Mouse (Mus musculus) left cerebral cortex, postnatal 10 days (tissue): ENCODE measurements around the gene Bahd1. TPM values are rescaled to one million over a fixed set of nuclear protein-coding genes. Genes with fewer than 3 reads are reported as not detected.
A peak's percentile ranks its signal among the peaks of the same experiment; 100 is the strongest.

Experiments used
- DNase-seq, 2 experiments: peaks; one replicate each; pipeline ENCODE4 v3.0.0; 2021 to 2022; ENCODE audit warnings: low spot score in 2 of 2, mixed read lengths in 1 of 2; ENCODE audit errors: extremely low spot score in 1 of 2
- intact Hi-C: fragments of 180-260 bp; cut with DNase I; formaldehyde crosslinking; loops from one replicate; pipeline ENCODE4 v1.15.1; 2025
- total RNA-seq, 2 experiments: library from RNA; stranded (reverse); gene quantifications; 2 replicates each; pipeline ENCODE4 v1.2.3; 2021

The Bahd1 gene
- total RNA-seq, 2 experiments from 2014 or later, result 29.9 to 32.1 TPM

GRCm38 (mm10) chr2:118895990-118896913, 3.9 kb upstream of the Bahd1 start:
- peak in 1 of 2 experiments; percentile 73 for DNase-seq
- intact Hi-C loops, result no loop called here

- intact Hi-C loops, result no loop called here
- DNase-seq, result peak in 1 of 2 experiments; percentile 57
Observed at GRCm38 (mm10) chr2:118896914-118897291, 3.3 kb upstream of the Bahd1 start.

GRCm38 (mm10) chr2:118897392-118897791, 2.8 kb upstream of the Bahd1 start:
- DNase-seq, result no peak
- intact Hi-C loops, result no loop called here

- intact Hi-C loops, result no loop called here
- no peak for DNase-seq
Observed at GRCm38 (mm10) chr2:118897808-118898207, 2.4 kb upstream of the Bahd1 start.

- intact Hi-C loops, result no loop called here
- DNase-seq, result no peak
Observed at GRCm38 (mm10) chr2:118898771-118899170, 1.4 kb upstream of the Bahd1 start.

GRCm38 (mm10) chr2:118899306-118899705, 871 bp upstream of the Bahd1 start:
- no peak for DNase-seq
- intact Hi-C loops, result no loop called here

- intact Hi-C loops, result loop anchor here (5.0 kb wide), 1 partner anchor 72 kb away; no protein-coding TSS in a partner anchor
- DNase-seq, result no peak
Observed at GRCm38 (mm10) chr2:118900826-118901140, 606 bp downstream of the Bahd1 start.

- peak; percentile 97 to 100 for DNase-seq
- intact Hi-C loops, result loop anchor here (5.0 kb wide), 1 partner anchor 71 kb away; no protein-coding TSS in a partner anchor
Observed at GRCm38 (mm10) chr2:118901175-118902031, 1.2 kb downstream of the Bahd1 start.

GRCm38 (mm10) chr2:118902051-118903025, 2.2 kb downstream of the Bahd1 start:
- peak in 1 of 2 experiments; percentile 79 for DNase-seq
- intact Hi-C loops, result loop anchor here (5.0 kb wide), 1 partner anchor 70 kb away; no protein-coding TSS in a partner anchor

- intact Hi-C loops, result loop anchor here (5.0 kb wide), 1 partner anchor 69 kb away; no protein-coding TSS in a partner anchor
- DNase-seq, result no peak
Observed at GRCm38 (mm10) chr2:118903333-118903741, 3.2 kb downstream of the Bahd1 start.

GRCm38 (mm10) chr2:118905433-118906117, 5.4 kb downstream of the Bahd1 start:
- intact Hi-C loops, result no loop called here

GRCm38 (mm10) chr2:118906118-118906492, 5.9 kb downstream of the Bahd1 start:
- DNase-seq, result no peak
- intact Hi-C loops, result no loop called here

More at GRCm38 (mm10) chr2:118905433-118906117, 5.4 kb downstream of the Bahd1 start:
- DNase-seq, result no peak

- DNase-seq, result no peak
- intact Hi-C loops, result no loop called here
Observed at GRCm38 (mm10) chr2:118907781-118908180, 7.6 kb downstream of the Bahd1 start.

- DNase-seq, result no peak
- intact Hi-C loops, result no loop called here
Observed at GRCm38 (mm10) chr2:118909151-118909550, 9.0 kb downstream of the Bahd1 start.

- no peak for DNase-seq
- intact Hi-C loops, result no loop called here
Observed at GRCm38 (mm10) chr2:118910605-118911278, 10.6 kb downstream of the Bahd1 start.

- intact Hi-C loops, result no loop called here
- no peak for DNase-seq
Observed at GRCm38 (mm10) chr2:118912706-118913105, 12.5 kb downstream of the Bahd1 start.

GRCm38 (mm10) chr2:118913551-118914276, 13.5 kb downstream of the Bahd1 start:
- intact Hi-C loops, result no loop called here
- no peak for DNase-seq
